Mouse (Mus musculus): Measurements from ENCODE around the gene Optn. TPM values are rescaled to one million over a fixed set of nuclear protein-coding genes. Genes with fewer than 3 reads are reported as not detected.

The Optn gene
- polyA plus RNA-seq (2014; fragmentation: Illumina TruSeq; extraction: RNeasy Lipid Tissue Mini Kit (QIAGEN cat#74804); ENCODE audit: low read depth, low replicate concordance), result 47.5 TPM

DNA sequence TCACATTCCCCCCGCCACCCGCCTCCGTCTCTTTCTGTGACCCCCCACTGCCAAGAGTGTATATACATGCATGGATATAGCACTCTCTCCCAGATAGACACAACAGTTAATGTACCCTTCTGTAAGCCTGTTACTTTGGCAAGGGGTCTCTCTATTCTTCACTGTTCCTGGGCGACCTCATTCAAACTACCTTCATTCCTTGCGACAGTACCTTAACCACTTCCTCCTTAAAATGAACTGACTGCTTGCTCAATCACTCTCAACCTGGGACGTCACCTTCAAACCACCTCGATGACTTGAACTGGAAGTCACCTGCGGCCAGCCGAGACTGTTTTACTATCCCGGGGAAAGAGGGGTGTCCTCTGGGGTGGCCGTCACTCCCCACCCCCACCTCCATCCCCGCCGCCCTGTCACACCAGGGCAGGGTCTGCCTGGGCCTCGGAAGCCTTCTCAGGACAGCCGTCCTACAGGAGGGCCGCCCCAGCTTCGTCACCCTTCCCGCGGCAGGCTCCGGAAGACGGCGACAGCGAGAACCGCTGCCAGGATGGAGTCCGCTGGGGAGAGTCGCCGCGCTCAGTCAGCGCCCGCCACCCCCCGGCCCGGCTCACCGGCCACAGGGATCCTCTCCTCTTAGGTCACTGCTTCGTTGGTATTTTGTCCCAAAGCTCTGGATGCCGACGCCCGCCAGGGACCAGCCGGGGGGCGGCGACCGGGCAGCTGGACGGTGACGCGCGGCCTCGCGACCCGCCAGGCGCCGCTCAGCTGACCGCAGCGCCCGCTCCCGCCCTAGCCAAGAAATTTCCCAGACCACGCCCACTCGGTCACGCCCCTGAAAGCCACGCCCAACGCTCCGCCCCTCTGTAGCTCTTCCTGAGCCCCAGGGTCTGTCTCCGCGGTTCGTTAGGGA, at the start of gene Optn:
Gene Optn, minus strand, starts transcription at position 753 of the 907 bp plus-strand sequence.

DNA sequence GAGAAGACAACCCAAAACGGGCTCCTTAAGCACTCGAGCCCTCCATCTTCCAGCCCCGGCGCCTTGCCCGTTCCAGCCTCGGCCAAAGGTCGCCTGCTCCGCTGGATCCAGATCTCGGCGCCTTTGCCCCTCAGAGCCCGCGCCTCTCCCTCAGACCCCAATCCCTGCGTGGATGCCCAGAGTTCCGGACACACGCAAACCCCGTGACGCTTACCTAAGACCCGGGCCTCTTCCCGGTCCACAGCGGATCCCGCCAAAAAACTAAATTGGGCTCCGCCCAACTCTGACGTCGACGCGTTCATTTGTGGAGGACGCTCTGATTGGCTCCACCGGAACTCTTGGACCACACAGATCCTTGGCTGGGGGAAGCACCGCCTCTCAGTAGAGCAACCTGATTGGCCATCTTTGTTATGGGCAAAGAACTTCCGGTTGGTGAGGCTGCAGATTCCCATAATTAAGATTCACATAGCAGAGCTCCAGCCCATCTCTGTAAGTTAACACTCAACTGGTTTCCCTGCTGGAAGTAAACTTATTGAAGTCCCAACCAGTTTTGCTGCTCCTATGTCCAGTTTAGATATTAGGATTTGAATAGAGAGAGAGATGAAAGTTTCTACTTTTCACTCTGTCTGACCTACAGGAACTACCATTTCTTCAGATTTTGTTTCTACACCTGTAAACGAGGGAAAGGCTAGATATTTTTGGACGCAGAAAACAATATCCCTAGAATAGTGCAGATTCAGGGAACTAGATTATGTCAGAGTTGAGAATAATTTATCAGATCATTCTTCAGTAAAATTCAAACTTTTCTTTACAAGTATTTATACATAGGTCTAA, 51.1 kb downstream of the Optn start, which contains the start of gene Mcm10:
Gene Mcm10, minus strand, starts transcription at position 301 of the 834 bp plus-strand sequence.

GRCm38 (mm10) chr2:4975807-4976206, 88.0 kb downstream of the Optn start, which contains the start of gene Ucma:
Gene Ucma (plus strand): TSS chr2:4976122.

Other genes with a start within 250 kb of the Optn start
- 22.2 TPM for gene Sephs1, start 182.5 kb downstream of the Optn start, polyA plus RNA-seq (2014; fragmentation: Illumina TruSeq; extraction: RNeasy Lipid Tissue Mini Kit (QIAGEN cat#74804); ENCODE audit: low read depth, low replicate concordance)
- 3,549 TPM for gene Phyh, start 145.0 kb downstream of the Optn start, polyA plus RNA-seq (2014; fragmentation: Illumina TruSeq; extraction: RNeasy Lipid Tissue Mini Kit (QIAGEN cat#74804); ENCODE audit: low read depth, low replicate concordance)
- gene Ucma, start 87.9 kb downstream of the Optn start, polyA plus RNA-seq (2014; fragmentation: Illumina TruSeq; extraction: RNeasy Lipid Tissue Mini Kit (QIAGEN cat#74804); ENCODE audit: low read depth, low replicate concordance), result not detected
- gene Mcm10, start 51.3 kb downstream of the Optn start, polyA plus RNA-seq (2014; fragmentation: Illumina TruSeq; extraction: RNeasy Lipid Tissue Mini Kit (QIAGEN cat#74804); ENCODE audit: low read depth, low replicate concordance), result 8.4 TPM
- gene Ccdc3, start 73.7 kb upstream of the Optn start, polyA plus RNA-seq (2014; fragmentation: Illumina TruSeq; extraction: RNeasy Lipid Tissue Mini Kit (QIAGEN cat#74804); ENCODE audit: low read depth, low replicate concordance), result 0.87 TPM

All from liver, adult 10 weeks (tissue).